Mouse (Mus musculus) stomach, embryonic 14.5 days (tissue): ENCODE measurements at regions not wholly inside any gene's neighbourhood (a gene's known extent, or its start where the extent isn't known, plus 50 kb on each side); places are given as distances from the start of the nearest gene placed in this dataset.

Source experiments
- ATAC-seq: fragments of 200-750 bp; cut with Nextera tagmentation; 2 replicates; pipeline ENCODE4 v1.8.0; 2017; ENCODE audit warnings: low read depth, moderate TSS enrichment; ENCODE audit not compliant: insufficient number of reproducible peaks, insufficient read depth, low FRiP score
- H3K27ac ChIP-seq: fragments of 300-500 bp; sonication (generic); 2 replicates; pipeline ENCODE4 v1.5.1; 2014; ENCODE audit warnings: mild to moderate bottlenecking, low read length, moderate library complexity, mixed read lengths
- H3K27me3 ChIP-seq: fragments of 300-500 bp; sonication (generic); 2 replicates; pipeline ENCODE4 v1.6.1; 2014; ENCODE audit warnings: low read length, control low read depth, mixed read lengths; ENCODE audit not compliant: control insufficient read depth, insufficient read depth
- H3K36me3 ChIP-seq: fragments of 300-500 bp; sonication (generic); 2 replicates; pipeline ENCODE4 v1.6.1; 2014; ENCODE audit warnings: mild to moderate bottlenecking, control low read depth, low read length, moderate library complexity, mixed read lengths; ENCODE audit not compliant: control insufficient read depth, insufficient read depth
- H3K4me1 ChIP-seq: fragments of 300-500 bp; sonication (generic); 2 replicates; pipeline ENCODE4 v1.6.1; 2014; ENCODE audit warnings: low read length, control low read depth, mixed read lengths; ENCODE audit not compliant: control insufficient read depth, insufficient read depth
- H3K4me2 ChIP-seq: fragments of 300-500 bp; sonication (generic); replicated peaks from 2 replicates; pipeline ENCODE4 v1.6.1; 2014; ENCODE audit warnings: low read depth, low read length, control low read depth
- H3K4me3 ChIP-seq: fragments of 300-500 bp; sonication (generic); 2 replicates; pipeline ENCODE4 v1.5.1; 2014; ENCODE audit warnings: low read depth, low read length, control low read depth
- H3K9ac ChIP-seq: fragments of 300-500 bp; sonication (generic); replicated peaks from 2 replicates; pipeline ENCODE4 v1.6.1; 2014; ENCODE audit warnings: low read depth, mild to moderate bottlenecking, control low read depth, low read length, moderate library complexity, mixed read lengths
- H3K9me3 ChIP-seq: fragments of 300-500 bp; sonication (generic); 2 replicates; pipeline ENCODE4 v1.6.1; 2016; ENCODE audit warnings: low read depth, low read length, control low read depth; ENCODE audit not compliant: control insufficient read depth
- WGBS: fragments of 180-500 bp; shearing (Covaris S2); extraction: QIAGEN DNeasy Blood & Tissue Kit; methylation state at CpG from one replicate; pipeline ENCODE4 v1.1.7; 2014; 5-methylcytosine and 5-hydroxymethylcytosine counted together

DNA sequence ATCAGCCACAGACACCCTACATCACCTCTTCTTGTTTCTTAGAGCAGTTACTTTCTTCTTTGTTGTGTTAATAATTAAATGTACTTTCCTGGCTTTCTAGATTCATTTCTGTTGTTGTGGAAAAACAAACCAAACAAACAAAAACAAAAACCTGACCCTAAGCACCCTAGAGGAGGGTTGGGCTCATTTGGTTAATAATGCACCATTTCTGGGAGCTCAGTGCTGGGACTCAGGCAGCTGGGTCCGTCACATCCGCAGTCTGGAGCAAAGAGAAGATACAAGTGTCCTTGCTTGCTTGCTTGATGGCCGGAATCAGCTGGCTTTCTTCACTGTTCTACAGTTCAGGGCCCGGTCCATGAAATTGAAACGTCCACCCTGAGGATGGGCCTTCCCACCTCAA lies 191.9 kb downstream of the Tgfb2 start:
- no peaks in the 10 kb centered on the region for H3K4me1 ChIP-seq
- no peak for ATAC-seq
- 87% methylated on average over 5 of the region's 5 CpGs for WGBS
- no peaks in the 10 kb centered on the region for H3K9me3 ChIP-seq
- H3K4me2 ChIP-seq, result no peak overlapping the region
- H3K36me3 ChIP-seq, result no peaks in the 10 kb centered on the region
- no peak overlapping the region for H3K9ac ChIP-seq
- no peak overlapping the region for H3K27ac ChIP-seq
- H3K27me3 ChIP-seq, result no peaks in the 10 kb centered on the region
- H3K4me3 ChIP-seq, result no peak overlapping the region

DNA sequence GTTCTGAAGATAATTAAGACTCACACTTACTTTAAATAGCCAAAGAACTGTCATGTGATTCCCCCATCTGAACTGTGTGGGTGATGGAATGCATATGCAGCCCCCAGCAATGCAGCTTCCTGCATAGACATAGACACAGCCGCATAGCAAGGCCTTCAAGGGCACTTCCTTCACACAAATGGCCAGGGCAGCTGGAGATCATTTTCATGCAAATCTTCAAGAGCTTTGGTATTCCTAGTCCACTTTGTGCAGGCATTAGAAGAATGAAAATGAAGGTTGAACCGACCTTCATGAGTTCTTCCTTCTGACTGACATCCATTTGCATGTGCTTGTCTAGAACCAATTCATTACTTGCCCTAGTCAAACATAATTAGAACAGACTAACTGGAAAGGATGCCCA lies 195.3 kb downstream of the Tgfb2 start:
- no peak overlapping the region for H3K4me2 ChIP-seq
- no peak overlapping the region for H3K27ac ChIP-seq
- whole genome bisulfite sequencing, result 48% methylated on average over 2 of the region's 2 CpGs
- no peaks in the 10 kb centered on the region for H3K27me3 ChIP-seq
- H3K9ac ChIP-seq, result no peak overlapping the region
- no peak overlapping the region for H3K4me3 ChIP-seq
- no peak for ATAC-seq
- H3K4me1 ChIP-seq, result 0 out of 2 replicates have a peak, but pooled peaks cover 6% of the 10 kb centered on the region
- no peaks in the 10 kb centered on the region for H3K36me3 ChIP-seq
- no peaks in the 10 kb centered on the region for H3K9me3 ChIP-seq

DNA sequence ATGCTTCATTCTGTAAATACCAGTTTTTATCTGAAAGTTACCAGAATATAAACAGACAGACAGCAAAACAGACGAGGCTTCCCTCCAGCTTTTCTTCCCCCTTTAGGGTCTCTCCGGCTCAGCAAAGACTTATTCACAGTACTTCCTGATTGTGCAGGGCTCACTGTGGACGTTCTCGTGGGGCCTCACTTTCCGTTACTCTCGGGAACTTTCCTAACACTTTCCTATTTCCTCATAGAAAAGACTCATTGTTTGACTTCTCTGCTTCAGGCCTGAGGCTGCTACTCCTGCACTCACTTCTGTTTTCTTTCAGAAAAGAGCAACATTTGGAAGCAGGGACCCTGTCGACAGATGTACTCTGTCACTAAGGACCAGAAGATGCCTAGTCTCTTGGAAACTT lies 197.4 kb downstream of the Tgfb2 start:
- 16% methylated on average over 7 of the region's 7 CpGs for WGBS
- ATAC-seq, result no peak
- peak overlapping the region; percentile 64 for H3K27ac ChIP-seq

DNA sequence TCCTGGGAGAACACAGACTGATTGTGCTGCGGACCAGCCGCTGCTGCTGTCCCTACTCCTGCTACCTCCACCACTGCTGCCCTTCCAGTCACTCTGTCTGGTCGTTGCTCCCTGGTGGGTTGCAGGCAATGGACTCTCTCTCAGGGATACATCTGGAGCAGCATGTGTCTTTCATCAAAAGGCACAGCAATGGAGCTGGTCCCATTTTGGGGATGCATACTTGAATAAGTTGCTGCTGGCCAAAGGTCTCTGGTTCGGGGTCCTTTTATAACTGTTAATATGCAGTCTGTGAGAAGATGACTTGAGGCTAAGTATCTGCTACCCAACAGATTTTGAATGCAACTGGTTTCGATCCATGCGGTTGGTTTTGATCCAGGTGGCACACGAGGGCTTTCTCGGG lies 197.8 kb downstream of the Tgfb2 start:
- ATAC-seq, result no peak
- Histone ChIP-seq H3K4me2 (no peak overlapping the region), H3K36me3 (no peaks in the 10 kb centered on the region), H3K27ac (peak overlapping the region; percentile 64), H3K27me3 (no peaks in the 10 kb centered on the region), H3K9ac (no peak overlapping the region), H3K4me3 (no peak overlapping the region), H3K9me3 (no peaks in the 10 kb centered on the region), H3K4me1 (0 out of 2 replicates have a peak, but pooled peaks cover 6% of the 10 kb centered on the region)
- WGBS, result 42% methylated on average over 8 of the region's 8 CpGs

More for the DNA sequence above, 197.4 kb downstream of the Tgfb2 start:
- H3K27me3 ChIP-seq, result no peaks in the 10 kb centered on the region
- no peak overlapping the region for H3K4me3 ChIP-seq
- no peaks in the 10 kb centered on the region for H3K9me3 ChIP-seq
- 0 out of 2 replicates have a peak, but pooled peaks cover 6% of the 10 kb centered on the region for H3K4me1 ChIP-seq
- H3K4me2 ChIP-seq, result no peak overlapping the region
- H3K9ac ChIP-seq, result no peak overlapping the region
- no peaks in the 10 kb centered on the region for H3K36me3 ChIP-seq

DNA sequence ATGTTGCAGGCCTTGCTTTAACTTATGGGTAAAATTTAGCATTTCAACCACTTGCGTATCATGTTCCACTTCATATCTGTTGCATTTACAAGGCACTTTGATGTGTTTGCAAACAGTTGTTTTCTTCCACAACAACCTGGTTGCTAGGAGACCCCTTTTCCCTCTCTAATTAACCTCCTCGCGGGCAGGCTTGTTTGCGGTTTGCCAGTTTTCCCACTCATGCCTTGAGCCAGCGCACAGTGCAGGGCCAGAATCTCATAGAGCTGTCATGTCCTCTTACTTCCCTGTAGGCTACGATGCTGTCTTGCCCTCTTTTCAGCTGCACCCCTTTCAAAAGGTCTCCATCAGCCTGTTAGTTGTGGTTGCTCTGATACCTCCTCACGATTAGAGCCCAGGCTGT lies 199.3 kb downstream of the Tgfb2 start:
- H3K27me3 ChIP-seq, result no peaks in the 10 kb centered on the region
- H3K4me2 ChIP-seq, result no peak overlapping the region
- H3K27ac ChIP-seq, result no peak overlapping the region
- no peaks in the 10 kb centered on the region for H3K36me3 ChIP-seq
- H3K9me3 ChIP-seq, result no peaks in the 10 kb centered on the region
- no peak overlapping the region for H3K4me3 ChIP-seq
- no peak overlapping the region for H3K9ac ChIP-seq
- 85% methylated on average over 7 of the region's 7 CpGs for WGBS
- 0 out of 2 replicates have a peak, but pooled peaks cover 6% of the 10 kb centered on the region for H3K4me1 ChIP-seq
- no peak for ATAC-seq

DNA sequence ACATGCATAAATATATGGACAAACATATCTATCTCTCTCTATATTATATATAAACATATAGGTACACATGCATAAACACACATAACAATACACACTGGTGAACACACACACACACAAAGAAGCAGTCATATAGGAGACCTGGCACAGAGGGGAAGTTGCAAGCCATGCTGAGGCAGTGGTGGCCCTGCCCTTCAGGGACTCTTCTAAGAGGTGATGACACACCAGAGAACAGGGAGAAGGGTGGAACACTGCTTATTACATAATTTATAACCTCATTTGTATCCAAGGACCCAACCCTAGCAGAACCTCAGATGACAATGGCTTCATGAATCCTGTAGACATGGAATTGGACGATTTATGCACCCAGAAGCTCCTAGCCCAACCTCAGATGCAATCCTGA lies 199.9 kb downstream of the Tgfb2 start:
- WGBS, result 52% methylated on average over 1 of the region's 1 CpGs
- Histone ChIP-seq H3K4me1 (0 out of 2 replicates have a peak, but pooled peaks cover 6% of the 10 kb centered on the region), H3K27ac (no peak overlapping the region), H3K4me2 (no peak overlapping the region), H3K9me3 (no peaks in the 10 kb centered on the region), H3K4me3 (no peak overlapping the region), H3K27me3 (no peaks in the 10 kb centered on the region), H3K9ac (no peak overlapping the region), H3K36me3 (no peaks in the 10 kb centered on the region)
- no peak for ATAC-seq

DNA sequence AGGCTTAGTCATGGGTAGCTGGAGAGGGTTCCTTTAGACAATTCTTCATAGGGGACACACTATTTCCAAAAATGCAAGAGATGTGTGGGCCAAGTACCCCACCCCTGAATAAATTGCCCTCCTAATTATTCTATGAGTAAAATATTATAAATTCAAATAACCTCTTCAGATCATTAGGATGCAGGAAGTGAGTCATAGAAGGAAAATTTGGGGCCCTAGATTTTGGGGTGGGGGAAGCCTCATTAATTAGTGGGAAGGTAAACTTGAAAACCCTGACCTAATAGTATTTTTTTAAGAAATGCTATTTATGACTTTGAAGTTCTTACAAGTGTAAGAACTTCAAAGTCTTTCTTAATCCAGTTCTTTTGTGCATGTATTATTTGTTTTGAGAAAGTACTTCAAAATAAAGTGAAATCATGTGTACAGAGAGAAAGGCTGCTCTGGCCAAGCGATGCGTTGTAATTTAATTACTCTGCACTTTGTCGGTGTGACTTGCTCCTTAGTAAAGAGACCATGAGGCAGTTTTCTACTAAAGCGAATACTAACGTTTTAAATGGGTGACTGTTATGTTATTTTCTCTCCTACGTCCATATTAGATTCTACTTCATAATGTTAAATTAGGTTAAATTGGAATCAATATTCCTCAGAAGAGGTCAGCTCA lies 200.6 kb downstream of the Tgfb2 start:
- Histone ChIP-seq H3K9ac (no peak overlapping the region), H3K9me3 (no peaks in the 10 kb centered on the region), H3K27ac (no peak overlapping the region), H3K36me3 (no peaks in the 10 kb centered on the region), H3K4me3 (no peak overlapping the region), H3K27me3 (no peaks in the 10 kb centered on the region), H3K4me2 (no peak overlapping the region), H3K4me1 (0 out of 2 replicates have a peak, but pooled peaks cover 6% of the 10 kb centered on the region)
- no peak for ATAC-seq
- 86% methylated on average over 6 of the region's 6 CpGs for WGBS

DNA sequence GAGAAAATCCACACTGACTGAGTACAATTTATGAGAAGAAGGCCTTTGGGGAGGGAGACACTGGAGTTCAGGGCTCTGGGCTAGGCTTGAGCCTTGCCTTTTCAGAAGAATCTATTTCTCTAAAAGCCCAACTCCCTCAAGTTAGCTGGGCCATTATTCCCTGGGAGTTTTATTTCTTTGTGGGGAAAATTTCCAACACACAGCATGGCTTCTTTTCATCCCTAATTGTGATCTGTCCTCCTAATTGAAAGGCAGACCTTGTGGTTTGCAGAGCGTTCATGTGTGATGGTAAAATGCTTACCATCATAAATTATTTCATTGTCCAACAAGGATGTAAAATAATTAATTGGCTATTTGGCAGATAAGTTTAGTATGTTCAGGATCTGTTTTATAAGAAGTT lies 204.1 kb downstream of the Tgfb2 start:
- no peaks in the 10 kb centered on the region for H3K4me1 ChIP-seq
- H3K4me2 ChIP-seq, result no peak overlapping the region
- no peaks in the 10 kb centered on the region for H3K27me3 ChIP-seq
- H3K27ac ChIP-seq, result no peak overlapping the region
- no peak overlapping the region for H3K9ac ChIP-seq
- WGBS, result 84% methylated on average over 1 of the region's 1 CpGs
- H3K36me3 ChIP-seq, result no peaks in the 10 kb centered on the region
- H3K4me3 ChIP-seq, result no peak overlapping the region
- ATAC-seq, result no peak
- H3K9me3 ChIP-seq, result no peaks in the 10 kb centered on the region

DNA sequence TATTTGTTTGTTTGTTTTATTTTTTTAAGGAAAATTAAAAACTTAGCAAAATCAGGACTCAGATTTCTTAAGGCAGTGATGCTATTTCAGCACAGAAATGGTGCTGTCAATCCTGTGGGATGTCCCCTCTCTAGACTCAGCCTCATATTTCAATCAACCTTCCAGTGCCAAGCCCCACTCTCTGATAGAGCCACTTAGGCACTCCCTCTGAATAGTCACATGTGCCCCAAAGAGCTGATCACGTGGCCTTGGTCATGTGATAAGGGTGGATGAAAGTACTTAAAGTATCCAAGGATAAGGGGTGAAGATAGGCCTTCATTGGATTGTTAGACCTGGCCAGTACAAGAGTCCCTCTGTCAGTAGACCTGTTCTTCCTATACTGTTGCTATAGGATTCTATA lies 207.9 kb downstream of the Tgfb2 start:
- WGBS, result 56% methylated on average over 1 of the region's 1 CpGs

More for the DNA sequence above, 207.9 kb downstream of the Tgfb2 start:
- Histone ChIP-seq H3K4me1 (no peaks in the 10 kb centered on the region), H3K9ac (no peak overlapping the region), H3K27ac (no peak overlapping the region), H3K4me2 (no peak overlapping the region), H3K4me3 (no peak overlapping the region), H3K36me3 (no peaks in the 10 kb centered on the region), H3K9me3 (no peaks in the 10 kb centered on the region), H3K27me3 (no peaks in the 10 kb centered on the region)
- no peak for ATAC-seq
